Mouse (Mus musculus): Measurements from ENCODE around the gene Rad50.

The Rad50 gene

GRCm38 (mm10) chr11:53633644-53634043 is 73.5 kb downstream of the Rad50 start:
- no peak for DNase-seq (ENCODE audit: low spot score)

DNA sequence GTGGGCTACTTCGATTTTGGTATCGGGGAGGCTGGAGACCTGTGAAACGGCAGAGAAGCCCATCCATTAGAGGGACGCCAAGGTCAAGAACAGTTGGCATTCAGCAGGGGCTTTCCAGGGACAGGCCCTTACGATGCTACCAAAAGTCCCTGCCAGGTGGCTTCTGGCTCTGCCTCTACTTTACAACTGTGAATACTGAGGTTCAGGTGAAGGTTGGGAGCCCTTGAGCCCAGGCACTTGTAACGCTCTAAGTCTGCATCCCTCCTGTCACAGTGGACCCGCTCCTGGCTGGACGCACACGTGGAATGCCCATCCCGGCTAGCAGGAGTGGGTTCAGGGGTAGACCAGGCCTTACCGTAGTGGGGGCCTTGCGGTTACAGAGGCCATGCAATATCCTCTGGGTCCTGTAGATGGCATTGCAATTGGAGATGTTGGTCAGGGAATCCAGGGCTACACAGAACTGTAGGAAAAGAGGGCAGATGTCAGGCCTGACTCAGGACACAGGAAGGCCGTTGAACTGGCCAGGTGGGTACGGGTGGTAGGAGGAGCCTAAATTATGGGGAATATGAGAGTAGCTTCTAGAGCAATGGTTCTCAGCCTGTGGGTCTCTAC is 74.9 kb downstream of the Rad50 start:
- no peak for DNase-seq (ENCODE audit: low spot score)

DNA sequence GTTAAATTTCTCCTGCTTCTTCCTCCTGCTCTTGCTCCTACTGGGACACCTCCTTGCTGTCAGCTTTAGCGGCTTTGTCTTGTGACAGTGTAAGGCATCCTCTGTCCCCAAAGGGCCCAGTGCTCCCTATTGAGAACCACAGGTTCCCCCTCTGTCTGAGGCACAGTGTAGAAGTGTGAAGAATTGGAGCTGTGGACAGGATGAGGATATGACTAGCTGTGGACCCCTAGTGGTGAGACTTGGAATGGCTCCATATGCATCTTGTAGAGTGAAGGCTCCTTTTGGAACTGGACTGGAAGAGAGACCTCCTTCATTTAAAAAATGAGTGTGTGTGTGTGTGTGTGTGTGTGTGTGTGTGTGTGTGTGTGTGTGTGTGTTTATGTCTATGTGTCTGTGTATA is 79.3 kb downstream of the Rad50 start:
- DNase-seq (ENCODE audit: low spot score) = peak; percentile 90

- no peak for DNase-seq (ENCODE audit: low spot score)
Measured at GRCm38 (mm10) chr11:53626802-53627373, 80.2 kb downstream of the Rad50 start.

DNA sequence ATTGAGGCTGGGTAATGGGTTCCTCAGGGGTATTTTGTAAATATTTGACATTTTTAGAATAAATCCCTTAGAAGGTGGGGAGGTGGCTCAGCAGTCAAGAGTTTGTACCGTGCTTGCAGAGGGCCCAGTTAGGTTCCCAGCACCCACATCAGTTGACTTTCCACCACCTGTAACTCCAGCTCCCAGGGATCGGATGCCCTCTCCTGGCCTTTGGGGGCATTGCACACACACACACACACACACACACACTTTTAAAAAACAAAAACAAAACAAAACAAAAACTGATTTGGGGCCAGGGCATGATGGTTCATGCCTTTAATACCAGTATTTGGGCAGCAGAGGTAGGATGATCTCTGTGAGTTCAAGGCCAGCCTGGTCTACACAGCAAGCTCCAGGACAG is 83.0 kb downstream of the Rad50 start:
- DNase-seq (ENCODE audit: low spot score) = no peak

DNA sequence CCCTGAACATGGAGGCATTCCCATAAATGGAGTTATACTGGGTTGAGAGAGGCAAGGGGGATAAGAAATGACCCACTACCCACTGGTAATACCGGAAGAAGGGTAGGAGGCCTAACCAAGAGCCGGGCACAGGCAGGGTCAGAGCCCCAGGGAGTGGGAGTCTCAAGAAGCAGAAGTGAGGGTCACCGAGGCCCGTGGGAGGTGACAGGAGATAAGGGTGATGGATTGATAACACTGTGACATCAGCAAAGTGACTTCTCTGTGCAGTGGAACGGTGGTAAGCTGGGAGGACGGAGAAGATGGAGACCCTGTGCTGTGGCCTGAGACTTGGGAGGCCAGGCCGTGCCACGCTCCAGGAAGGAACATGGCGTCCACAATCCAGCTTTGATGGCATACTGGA is 83.5 kb downstream of the Rad50 start:
- DNase-seq (ENCODE audit: low spot score) = no peak

GRCm38 (mm10) chr11:53622440-53622806 is 84.7 kb downstream of the Rad50 start:
- no peak for DNase-seq (ENCODE audit: low spot score)

DNA sequence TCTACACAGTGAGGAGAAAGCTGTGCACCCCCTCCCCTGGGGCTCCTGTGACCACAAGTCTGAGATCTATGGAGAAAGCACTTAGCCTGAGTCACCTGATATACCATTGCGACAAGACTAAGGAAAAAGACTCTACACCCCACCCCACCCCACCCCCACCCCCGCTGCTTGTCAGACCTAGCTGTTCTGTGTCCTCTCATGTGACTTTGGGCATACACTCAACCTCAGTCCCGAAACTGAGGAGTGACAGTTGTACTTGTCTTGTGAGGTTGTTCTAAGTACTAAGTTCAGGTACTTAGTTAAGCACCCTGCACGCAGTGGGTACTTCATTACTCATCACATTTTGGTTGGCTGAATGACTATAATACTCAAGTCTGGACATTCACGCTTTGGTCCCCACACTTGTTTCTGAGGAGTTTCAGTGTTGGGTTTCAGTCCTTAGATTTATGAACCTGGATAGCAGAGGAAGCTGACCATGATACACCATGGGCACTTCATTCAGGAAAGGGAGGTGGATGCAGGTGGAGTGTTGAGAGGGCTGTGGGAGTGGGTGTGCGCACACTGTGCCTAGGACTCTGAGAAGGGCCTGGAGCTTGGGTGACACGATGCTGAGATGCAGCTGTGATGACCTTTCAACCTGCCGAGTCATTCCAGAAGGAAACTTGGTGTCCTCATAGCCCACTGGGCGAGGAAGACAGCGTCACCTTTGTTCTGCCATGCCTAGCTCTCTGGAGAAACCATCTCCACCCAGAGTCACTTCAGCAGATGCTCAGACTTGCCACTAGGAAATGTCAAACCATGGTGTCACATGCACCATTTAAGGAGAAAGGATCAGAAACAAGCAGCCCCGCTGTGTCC is 85.3 kb downstream of the Rad50 start:
- no peak for DNase-seq (ENCODE audit: low spot score)

DNA sequence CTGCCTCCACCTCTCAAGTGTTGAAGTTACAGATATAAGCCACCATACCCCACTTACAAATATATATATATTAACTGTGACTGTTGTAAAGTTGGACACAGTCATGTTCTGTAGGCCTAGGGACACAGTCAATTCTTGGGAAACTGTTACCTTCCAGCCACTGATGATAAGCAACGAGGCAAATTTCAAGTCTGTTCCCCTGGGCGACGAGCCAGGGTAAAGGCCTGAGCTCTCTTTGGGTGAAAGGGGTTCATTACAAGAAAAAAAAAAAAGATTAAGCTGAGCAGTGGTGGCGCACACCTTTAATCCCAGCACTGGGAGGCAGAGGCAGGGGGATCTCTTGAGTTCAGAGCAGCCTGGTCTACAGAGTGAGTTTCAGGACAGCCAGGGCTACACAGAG is 87.0 kb downstream of the Rad50 start:
- no peak for DNase-seq (ENCODE audit: low spot score)

GRCm38 (mm10) chr11:53619428-53619827 is 87.7 kb downstream of the Rad50 start:
- no peak for DNase-seq (ENCODE audit: low spot score)

GRCm38 (mm10) chr11:53618619-53619198 is 88.4 kb downstream of the Rad50 start, which contains the start of gene Il4:
Gene Il4, minus strand, starts transcription at chr11:53618669.
- DNase-seq (ENCODE audit: low spot score) = no peak

DNA sequence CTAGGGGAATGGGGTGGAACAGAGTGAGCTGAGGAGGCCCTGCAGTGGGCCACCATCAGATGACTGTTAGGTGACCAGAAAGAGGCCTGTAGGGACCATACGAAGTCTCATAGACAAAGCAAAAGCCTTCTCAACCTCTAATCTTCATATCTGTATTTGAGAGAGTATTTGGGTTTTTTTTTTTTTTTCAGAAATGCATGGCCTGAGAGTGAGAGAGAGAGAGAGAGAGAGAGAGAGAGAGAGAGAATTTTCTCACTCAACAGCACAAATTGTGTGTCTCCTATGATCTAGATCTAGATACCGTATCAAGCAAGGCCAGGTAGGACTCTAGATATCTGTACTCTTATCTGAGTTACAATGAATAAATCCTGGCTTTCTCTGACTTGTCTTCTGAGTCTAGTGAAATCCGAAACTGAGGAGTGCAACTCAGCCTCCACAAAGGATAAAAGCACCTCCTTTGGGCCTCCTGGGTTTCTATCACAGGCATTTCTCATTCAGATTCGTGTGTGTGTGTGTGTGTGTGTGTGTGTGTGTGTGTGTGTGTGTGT is 89.5 kb downstream of the Rad50 start:
- DNase-seq (ENCODE audit: low spot score) = no peak

DNA sequence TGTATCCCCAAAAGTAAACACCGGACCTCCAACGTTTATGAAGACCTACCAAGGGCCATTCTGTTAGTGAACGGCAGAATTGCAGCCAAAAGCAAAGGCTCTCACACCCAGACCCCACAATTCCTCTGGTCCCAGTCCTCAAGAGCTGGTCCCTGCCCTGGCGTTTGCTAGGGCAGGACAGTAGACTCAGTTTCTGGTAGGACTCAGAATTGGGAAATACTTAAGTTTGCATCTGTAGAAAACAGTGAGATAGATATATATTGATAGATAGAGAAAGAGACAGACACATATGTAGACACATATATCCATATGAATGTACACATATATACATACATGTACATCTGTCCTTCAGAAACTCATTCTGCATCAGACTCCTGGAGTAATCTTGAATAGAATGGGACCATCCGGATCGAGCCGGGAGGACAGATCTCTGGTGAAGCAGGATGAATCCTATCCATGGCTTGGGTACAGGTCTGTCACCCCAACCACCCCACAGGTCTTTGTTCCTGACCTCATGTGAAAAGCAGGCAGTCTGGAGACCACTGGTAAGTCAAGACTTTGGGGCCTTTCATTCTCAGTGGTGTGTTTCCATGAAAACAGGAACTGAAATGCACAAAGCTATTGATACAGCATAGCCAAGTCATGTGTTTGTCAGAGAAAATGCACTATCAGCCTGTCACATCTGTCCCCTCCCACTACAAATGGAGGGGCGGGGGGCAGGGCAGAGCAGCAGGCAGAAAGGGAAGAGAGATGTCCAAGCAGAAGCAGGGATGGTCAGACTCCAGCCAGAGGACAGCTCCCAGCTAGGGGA is 90.2 kb downstream of the Rad50 start:
- no peak for DNase-seq (ENCODE audit: low spot score)

DNA sequence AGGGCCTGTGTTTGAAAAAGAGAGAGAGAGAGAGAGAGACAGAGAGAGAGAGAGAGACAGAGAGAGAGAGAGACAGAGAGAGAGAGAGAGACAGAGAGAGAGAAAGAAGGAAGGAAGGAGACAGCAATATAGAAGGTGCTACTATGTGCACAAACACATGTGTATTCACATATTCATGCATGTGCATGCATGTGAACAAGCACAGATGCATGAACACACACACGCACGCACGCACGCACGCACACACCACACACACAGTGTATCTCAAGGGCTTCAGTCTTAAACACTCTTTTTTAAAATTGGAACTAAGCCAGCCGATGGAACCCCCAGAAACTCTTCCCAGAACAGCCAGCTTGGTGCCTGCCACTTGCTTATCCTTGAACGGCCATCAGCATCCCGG is 91.5 kb downstream of the Rad50 start:
- DNase-seq (ENCODE audit: low spot score) = no peak

GRCm38 (mm10) chr11:53615172-53615571 is 91.9 kb downstream of the Rad50 start:
- DNase-seq (ENCODE audit: low spot score) = no peak

GRCm38 (mm10) chr11:53609672-53610071 is 97.4 kb downstream of the Rad50 start:
- no peak for DNase-seq (ENCODE audit: low spot score)

GRCm38 (mm10) chr11:53609231-53609630 is 97.9 kb downstream of the Rad50 start:
- DNase-seq (ENCODE audit: low spot score) = no peak

DNA sequence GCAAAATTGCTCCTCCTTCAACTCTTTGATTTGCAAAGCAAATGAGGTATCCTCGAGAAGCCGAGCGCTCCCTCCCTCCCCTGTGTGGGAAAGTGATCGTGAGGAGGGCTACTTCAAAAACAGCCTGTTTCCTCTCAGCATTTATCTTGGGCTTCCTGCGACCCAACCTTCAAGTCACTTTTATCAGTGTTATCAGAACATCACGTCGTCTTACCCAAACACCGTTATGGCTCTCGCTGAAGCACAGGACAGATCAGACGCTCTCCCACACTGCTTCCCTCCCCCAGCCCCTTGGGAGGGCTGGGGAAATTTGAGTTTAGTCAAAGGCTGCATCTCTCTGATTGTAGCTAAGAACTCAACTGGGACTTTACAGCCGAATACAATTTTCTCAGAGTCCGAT is 101.5 kb downstream of the Rad50 start:
- no peak for DNase-seq (ENCODE audit: low spot score)

DNA sequence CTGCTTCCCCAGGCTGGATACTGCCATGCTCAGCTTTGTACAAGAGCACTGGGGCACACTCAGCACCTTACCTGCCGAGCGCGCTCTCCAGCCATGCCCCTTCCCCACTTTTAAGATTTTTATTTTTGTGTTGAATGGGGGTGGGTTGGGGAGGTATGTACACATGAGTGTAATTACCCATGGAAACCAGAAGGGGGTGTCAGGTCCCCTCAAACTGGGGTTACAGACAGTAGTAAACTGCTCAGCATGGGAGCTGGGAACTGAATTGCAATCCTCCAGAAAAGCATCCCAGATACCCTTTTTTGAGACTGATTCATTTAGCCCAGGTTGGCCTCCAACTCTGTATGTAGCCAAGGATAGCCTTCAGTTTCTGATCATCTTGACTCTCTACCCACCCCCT is 102.1 kb downstream of the Rad50 start:
- DNase-seq (ENCODE audit: low spot score) = no peak
